Mouse (Mus musculus) lung, postnatal 0 days (tissue): ENCODE results near the gene Serpine1. TPM values are rescaled to one million over a fixed set of nuclear protein-coding genes. Genes with fewer than 3 reads are reported as not detected.
A peak's percentile ranks its signal among the peaks of the same experiment; 100 is the strongest.

Experiments used
- ATAC-seq: fragments of 200-750 bp; cut with Nextera tagmentation; 2 replicates; pipeline ENCODE4 v1.8.0; 2017; ENCODE audit warnings: moderate library complexity
- DNase-seq: peaks from one replicate; pipeline ENCODE4 v3.0.0-alpha.2; 2016; ENCODE audit warnings: low spot score
- H3K27ac ChIP-seq: fragments of 300-500 bp; sonication (generic); 2 replicates; pipeline ENCODE4 v1.5.1; 2014; ENCODE audit warnings: antibody characterized with exemption, mild to moderate bottlenecking, low read length, mixed read lengths
- H3K27me3 ChIP-seq: fragments of 300-500 bp; sonication (generic); replicated peaks from 2 replicates; pipeline ENCODE4 v1.6.1; 2014; ENCODE audit warnings: low read length, mixed read lengths; ENCODE audit not compliant: insufficient read depth
- H3K36me3 ChIP-seq: fragments of 300-500 bp; sonication (generic); 2 replicates; pipeline ENCODE4 v1.6.1; 2014; ENCODE audit warnings: low read length, mixed read lengths; ENCODE audit not compliant: insufficient read depth
- H3K4me1 ChIP-seq: fragments of 300-500 bp; sonication (generic); 2 replicates; pipeline ENCODE4 v1.6.1; 2014; ENCODE audit warnings: antibody characterized with exemption, low read depth, low read length, mixed read lengths; ENCODE audit not compliant: insufficient read depth
- H3K4me2 ChIP-seq: fragments of 300-500 bp; sonication (generic); replicated peaks from 2 replicates; pipeline ENCODE4 v1.6.1; 2014; ENCODE audit warnings: low read depth, mild to moderate bottlenecking, low read length, moderate library complexity, mixed read lengths
- H3K4me3 ChIP-seq: fragments of 300-500 bp; sonication (generic); 2 replicates; pipeline ENCODE4 v1.5.1; 2014; ENCODE audit warnings: low read depth, low read length
- H3K9ac ChIP-seq: fragments of 300-500 bp; sonication (generic); replicated peaks from 2 replicates; pipeline ENCODE4 v1.6.1; 2014; ENCODE audit warnings: low read depth, mild to moderate bottlenecking
- H3K9me3 ChIP-seq: fragments of 300-500 bp; sonication (generic); 2 replicates; pipeline ENCODE4 v1.6.1; 2016; ENCODE audit warnings: low read length, mixed read lengths
- CTCF ChIP-seq: IDR thresholded peaks from 2 replicates; pipeline ENCODE4 v1.5.1; 2016; ENCODE audit warnings: antibody characterized with exemption, mild to moderate bottlenecking
- EP300 ChIP-seq: IDR thresholded peaks from 2 replicates; pipeline ENCODE4 v1.6.1; 2016; ENCODE audit warnings: antibody characterized with exemption, mild to moderate bottlenecking, control low read depth
- WGBS: fragments of 180-500 bp; shearing (Covaris S2); extraction: QIAGEN DNeasy Blood & Tissue Kit; methylation state at CpG from one replicate; pipeline ENCODE4 v1.1.7; 2014; 5-methylcytosine and 5-hydroxymethylcytosine counted together
- polyA plus RNA-seq: library from polyadenylated mRNA; unstranded; fragments of >200 nt; fragmentation: Nextera tagmentation; extraction: Ambion mirVana; gene quantifications from 2 replicates; pipeline ENCODE4 v1.2.1, GENCODE M21; 2015

Gene Serpine1
- polyA plus RNA-seq, 1 experiment from 2014 or later = 1.1 TPM

DNA sequence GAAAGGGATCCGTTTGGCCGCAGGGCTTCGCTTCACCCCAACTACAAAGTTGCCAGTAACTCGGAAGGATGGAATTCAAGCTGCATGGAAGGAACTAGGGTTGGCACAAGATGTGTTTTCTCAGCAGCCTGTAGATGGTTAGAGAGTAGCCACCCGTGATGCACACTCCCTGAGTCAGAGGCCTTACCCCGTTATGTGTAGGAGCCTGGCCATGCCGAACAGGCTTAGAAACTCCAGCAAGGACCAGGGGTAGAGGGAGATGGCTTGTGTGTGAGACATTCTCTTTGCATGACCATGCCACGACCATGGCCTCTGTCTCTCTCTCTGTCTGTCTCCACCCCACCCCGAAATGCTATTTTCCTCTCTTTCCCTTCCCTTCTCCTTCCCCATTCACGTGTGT lies 30.0 kb upstream of the Serpine1 start:
- no peak overlapping the region for H3K4me2 ChIP-seq
- TF ChIP-seq CTCF (no peak), EP300 (no peak)
- 72% methylated on average over 10 of the region's 10 CpGs for WGBS
- H3K9ac ChIP-seq = no peak overlapping the region
- H3K9me3 ChIP-seq = no peaks in the 10 kb centered on the region
- H3K27me3 ChIP-seq = no peaks in the 10 kb centered on the region
- no peak overlapping the region for H3K4me3 ChIP-seq
- H3K36me3 ChIP-seq = no peaks in the 10 kb centered on the region
- no peak for ATAC-seq
- H3K4me1 ChIP-seq = no peaks in the 10 kb centered on the region
- no peak for DNase-seq
- no peak overlapping the region for H3K27ac ChIP-seq

DNA sequence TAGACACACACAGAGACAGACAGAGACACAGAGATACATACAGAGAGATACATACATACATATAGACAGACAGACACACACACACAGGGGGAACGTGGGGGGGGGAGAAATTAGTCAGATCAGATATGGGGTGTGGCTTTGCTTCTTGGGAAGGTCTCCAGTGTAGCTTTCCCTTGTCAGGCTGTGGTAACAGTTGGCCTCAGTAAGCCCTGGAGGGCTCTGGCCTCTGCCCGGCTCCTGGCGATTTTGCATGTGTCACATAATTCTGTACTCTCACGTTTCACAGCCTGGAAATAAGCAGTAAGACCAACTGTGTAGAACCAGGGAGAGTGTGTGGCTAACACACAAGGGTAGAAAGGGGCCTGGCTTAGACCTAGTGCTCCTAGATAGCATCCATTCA lies 28.6 kb upstream of the Serpine1 start:
- Histone ChIP-seq H3K9ac (no peak overlapping the region), H3K9me3 (no peaks in the 10 kb centered on the region), H3K36me3 (no peaks in the 10 kb centered on the region), H3K4me2 (no peak overlapping the region), H3K4me1 (0 out of 2 replicates have a peak, but pooled peaks cover 5% of the 10 kb centered on the region), H3K27me3 (no peaks in the 10 kb centered on the region), H3K4me3 (no peak overlapping the region), H3K27ac (no peak overlapping the region)
- no peak for DNase-seq
- WGBS = 47% methylated on average over 4 of the region's 4 CpGs
- no peak for ATAC-seq
- TF ChIP-seq CTCF (no peak), EP300 (no peak)

DNA sequence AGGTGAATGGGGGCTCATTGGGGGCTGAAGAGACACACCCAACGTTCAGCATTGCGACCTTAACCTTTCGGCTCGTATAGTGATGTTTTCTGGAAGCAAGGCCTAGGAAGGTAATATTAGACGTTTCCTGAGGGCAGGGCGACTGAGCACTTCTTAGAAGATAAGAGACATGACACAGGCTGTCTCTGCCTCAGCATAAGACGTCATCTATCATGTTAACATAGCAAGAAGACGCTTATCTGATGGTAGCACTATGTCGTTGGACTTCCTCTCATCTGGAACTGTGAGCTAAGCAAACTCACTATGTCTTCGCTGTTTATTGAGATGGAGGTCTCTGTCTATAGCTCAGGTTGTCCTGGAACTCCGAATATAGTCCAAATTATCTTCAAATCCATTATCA lies 26.4 kb upstream of the Serpine1 start:
- ATAC-seq = peak; percentile 22; the same call in 1 of the 2 replicates

DNA sequence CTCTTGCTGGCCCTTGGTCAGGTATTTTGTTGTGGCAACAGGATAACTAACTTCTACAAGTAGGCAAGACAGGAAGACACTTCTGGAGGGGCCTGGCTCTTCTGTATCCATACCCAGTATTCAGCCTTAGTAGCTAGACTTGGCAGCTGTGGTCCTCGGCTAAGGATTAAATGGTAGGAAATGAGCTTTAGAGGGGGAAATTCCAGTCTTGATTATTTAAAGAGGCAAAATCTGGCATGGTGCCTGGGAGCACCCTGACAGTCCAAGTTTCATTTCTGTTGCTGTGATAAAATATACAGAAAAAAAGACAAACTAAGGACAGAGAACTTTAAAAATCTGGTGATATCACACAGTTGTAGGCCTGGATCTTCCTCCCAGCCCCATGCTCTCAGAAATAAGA lies 24.0 kb upstream of the Serpine1 start:
- Histone ChIP-seq H3K4me2 (no peak overlapping the region), H3K9ac (no peak overlapping the region), H3K36me3 (no peaks in the 10 kb centered on the region), H3K9me3 (no peaks in the 10 kb centered on the region), H3K27ac (peak overlapping the region; percentile 33; the same call in 1 of the 2 replicates), H3K4me3 (no peak overlapping the region), H3K27me3 (no peaks in the 10 kb centered on the region), H3K4me1 (0 out of 2 replicates have a peak, but pooled peaks cover 5% of the 10 kb centered on the region)
- TF ChIP-seq CTCF = no peak
- TF ChIP-seq EP300 = peak; percentile 52
- ATAC-seq = peak; percentile 65
- 16% methylated on average over 1 of the region's 1 CpGs for WGBS
- DNase-seq = peak; percentile 71

More for the DNA sequence above, 26.4 kb upstream of the Serpine1 start:
- Histone ChIP-seq H3K27me3 (no peaks in the 10 kb centered on the region), H3K9me3 (no peaks in the 10 kb centered on the region), H3K4me2 (no peak overlapping the region), H3K4me1 (0 out of 2 replicates have a peak, but pooled peaks cover 5% of the 10 kb centered on the region), H3K36me3 (no peaks in the 10 kb centered on the region), H3K9ac (no peak overlapping the region), H3K4me3 (no peak overlapping the region), H3K27ac (no peak overlapping the region)
- TF ChIP-seq CTCF (no peak), EP300 (peak; percentile 64; the same call in 1 of the 2 replicates)
- DNase-seq = no peak
- WGBS = 43% methylated on average over 11 of the region's 11 CpGs

DNA sequence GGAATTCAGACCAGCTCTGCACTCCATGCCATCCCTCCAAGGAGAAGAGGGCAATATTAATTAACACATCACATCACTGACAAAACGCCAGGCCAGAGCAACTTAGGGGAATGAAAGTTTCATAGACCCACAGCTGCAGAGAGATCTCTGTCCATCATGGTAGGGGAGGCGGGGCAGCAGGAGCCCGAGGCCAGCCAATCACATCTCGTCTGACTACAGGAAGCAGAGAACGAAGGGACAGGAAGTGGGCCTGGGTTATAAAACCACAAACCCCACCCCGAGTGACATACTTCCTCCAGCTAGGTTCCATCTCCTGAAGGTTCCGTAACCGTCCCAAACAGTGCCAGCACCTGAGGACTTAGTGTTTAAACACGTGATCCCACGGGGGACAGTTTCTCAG lies 23.1 kb upstream of the Serpine1 start:
- 0 out of 2 replicates have a peak, but pooled peaks cover 5% of the 10 kb centered on the region for H3K4me1 ChIP-seq
- no peaks in the 10 kb centered on the region for H3K27me3 ChIP-seq
- DNase-seq = no peak
- TF ChIP-seq CTCF (no peak), EP300 (no peak)
- 0 out of 2 replicates have a peak overlapping the region, but pooled peaks have one; percentile 33 for H3K27ac ChIP-seq
- WGBS = 79% methylated on average over 10 of the region's 10 CpGs
- no peak overlapping the region for H3K9ac ChIP-seq
- no peaks in the 10 kb centered on the region for H3K36me3 ChIP-seq
- no peak overlapping the region for H3K4me3 ChIP-seq
- H3K9me3 ChIP-seq = no peaks in the 10 kb centered on the region
- H3K4me2 ChIP-seq = no peak overlapping the region
- ATAC-seq = no peak

DNA sequence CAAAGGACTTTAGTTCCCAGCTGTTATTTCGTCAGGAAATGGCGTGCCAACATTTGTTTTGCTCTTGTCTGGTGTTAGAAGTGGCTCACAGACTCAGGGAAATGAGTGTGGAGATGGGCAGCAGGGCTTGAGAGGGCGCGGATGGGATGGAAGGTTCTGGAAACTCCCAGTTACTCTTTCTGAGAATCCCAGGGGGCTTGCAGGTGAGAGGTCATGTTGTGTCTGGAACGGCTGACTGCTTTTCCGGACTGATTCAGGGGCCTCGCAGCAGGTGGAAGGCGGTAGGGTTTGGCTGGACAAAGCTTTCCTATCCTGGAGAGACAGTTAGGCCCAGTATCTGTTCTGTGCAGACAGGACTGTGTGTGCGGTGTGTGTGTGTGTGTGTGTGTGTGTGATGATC lies 21.7 kb upstream of the Serpine1 start:
- no peak overlapping the region for H3K9ac ChIP-seq
- no peaks in the 10 kb centered on the region for H3K9me3 ChIP-seq
- no peaks in the 10 kb centered on the region for H3K27me3 ChIP-seq
- WGBS = 58% methylated on average over 9 of the region's 9 CpGs
- H3K4me2 ChIP-seq = no peak overlapping the region
- H3K36me3 ChIP-seq = no peaks in the 10 kb centered on the region
- no peak for TF ChIP-seq EP300
- TF ChIP-seq CTCF = no peak
- H3K4me3 ChIP-seq = no peak overlapping the region
- 0 out of 2 replicates have a peak, but pooled peaks cover 5% of the 10 kb centered on the region for H3K4me1 ChIP-seq
- peak overlapping the region; percentile 38; the same call in 1 of the 2 replicates for H3K27ac ChIP-seq
- no peak for ATAC-seq
- DNase-seq = no peak

DNA sequence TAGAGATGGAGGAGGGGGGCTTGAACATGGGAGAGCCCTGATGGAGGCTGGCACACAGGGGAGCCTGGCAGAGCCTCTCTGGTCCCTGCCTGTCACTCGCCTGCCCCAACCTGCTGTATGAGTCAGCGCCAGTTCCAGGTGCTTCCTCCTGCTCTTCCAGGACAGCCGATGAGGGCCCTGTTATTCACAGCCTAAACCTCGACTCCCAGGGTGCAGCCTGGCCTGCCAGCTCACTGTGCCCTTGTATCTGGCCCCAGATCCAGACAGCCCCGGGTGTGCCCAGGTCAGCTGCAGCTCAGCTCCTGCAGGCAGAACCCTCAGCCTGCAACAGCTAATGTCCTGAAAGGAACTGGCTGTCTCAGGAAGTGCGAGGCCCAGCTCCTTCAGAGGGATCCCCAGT lies 19.5 kb upstream of the Serpine1 start:
- WGBS = 51% methylated on average over 6 of the region's 6 CpGs
- TF ChIP-seq EP300 = no peak
- no peak for TF ChIP-seq CTCF
- Histone ChIP-seq H3K9me3 (no peaks in the 10 kb centered on the region), H3K27me3 (no peaks in the 10 kb centered on the region), H3K27ac (no peak overlapping the region), H3K36me3 (no peaks in the 10 kb centered on the region), H3K4me2 (no peak overlapping the region), H3K4me3 (no peak overlapping the region), H3K9ac (no peak overlapping the region), H3K4me1 (0 out of 2 replicates have a peak, but pooled peaks cover 5% of the 10 kb centered on the region)
- DNase-seq = no peak
- no peak for ATAC-seq
